Mouse (Mus musculus): ENCODE measurements around the gene Sptlc2. TPM values are rescaled to one million over a fixed set of nuclear protein-coding genes. Genes with fewer than 3 reads are reported as not detected.
A peak's percentile ranks its signal among the peaks of the same experiment; 100 is the strongest.
"Not testable (repeated sequence)": the region's sequence is repeated elsewhere in the genome, so short reads cannot be mapped to it uniquely, and the experiment has no call there.

Gene Sptlc2
- polyA plus RNA-seq, 1 experiment from 2014 or later: 67.6 TPM

GRCm38 (mm10) chr12:87278118-87278730 lies 109.9 kb downstream of the Sptlc2 start:
- no peak overlapping the region for H3K27ac ChIP-seq (ENCODE audit: low read length)
- 19% methylated on average over 6 of the region's 6 CpGs for WGBS
- peaks cover 18% of the 10 kb centered on the region for H3K36me3 ChIP-seq (ENCODE audit: control insufficient read depth, insufficient read depth)
- no peaks in the 10 kb centered on the region for H3K4me1 ChIP-seq (replicated peaks; ENCODE audit: control insufficient read depth, insufficient read depth, low read length)
- H3K9me3 ChIP-seq (ENCODE audit: control insufficient read depth, low read length): no peaks in the 10 kb centered on the region
- no peaks in the 10 kb centered on the region for H3K27me3 ChIP-seq (replicated peaks; ENCODE audit: control insufficient read depth, insufficient read depth, low read length)
- H3K4me2 ChIP-seq (ENCODE audit: low read length): no peak overlapping the region
- no peak overlapping the region for H3K9ac ChIP-seq (replicated peaks; ENCODE audit: low read depth, low read length)
- H3K4me3 ChIP-seq (replicated peaks; ENCODE audit: low read length): no peak overlapping the region
- ATAC-seq: no peak

- WGBS: 88% methylated on average over 4 of the region's 4 CpGs
- not testable (repeated sequence) for H3K27me3 ChIP-seq (replicated peaks; ENCODE audit: control insufficient read depth, insufficient read depth, low read length)
Measured at GRCm38 (mm10) chr12:87277251-87277650, 110.9 kb downstream of the Sptlc2 start.

GRCm38 (mm10) chr12:87274853-87275831 lies 113.0 kb downstream of the Sptlc2 start:
- Histone ChIP-seq H3K27me3 (replicated peaks; ENCODE audit: control insufficient read depth, insufficient read depth, low read length) (no peaks in the 10 kb centered on the region), H3K36me3 (ENCODE audit: control insufficient read depth, insufficient read depth) (peaks cover 35% of the 10 kb centered on the region), H3K4me1 (replicated peaks; ENCODE audit: control insufficient read depth, insufficient read depth, low read length) (no peaks in the 10 kb centered on the region), H3K4me2 (ENCODE audit: low read length) (no peak overlapping the region), H3K9ac (replicated peaks; ENCODE audit: low read depth, low read length) (no peak overlapping the region), H3K9me3 (ENCODE audit: control insufficient read depth, low read length) (no peaks in the 10 kb centered on the region), H3K27ac (ENCODE audit: low read length) (no peak overlapping the region), H3K4me3 (replicated peaks; ENCODE audit: low read length) (no peak overlapping the region)
- no peak for ATAC-seq
- WGBS: 90% methylated on average over 9 of the region's 9 CpGs

More at GRCm38 (mm10) chr12:87277251-87277650, 110.9 kb downstream of the Sptlc2 start:
- H3K4me1 ChIP-seq (replicated peaks; ENCODE audit: control insufficient read depth, insufficient read depth, low read length); H3K4me2 ChIP-seq (ENCODE audit: low read length); H3K27ac ChIP-seq (ENCODE audit: low read length); H3K9me3 ChIP-seq (ENCODE audit: control insufficient read depth, low read length); ATAC-seq; H3K4me3 ChIP-seq (replicated peaks; ENCODE audit: low read length); H3K9ac ChIP-seq (replicated peaks; ENCODE audit: low read depth, low read length): not testable (repeated sequence)
- H3K36me3 ChIP-seq (ENCODE audit: control insufficient read depth, insufficient read depth): peaks cover 22% of the 10 kb centered on the region

GRCm38 (mm10) chr12:87267682-87268081 lies 120.5 kb downstream of the Sptlc2 start:
- Histone ChIP-seq H3K27ac (ENCODE audit: low read length) (no peak overlapping the region), H3K4me1 (replicated peaks; ENCODE audit: control insufficient read depth, insufficient read depth, low read length) (peaks cover 23% of the 10 kb centered on the region), H3K9me3 (ENCODE audit: control insufficient read depth, low read length) (no peaks in the 10 kb centered on the region), H3K4me2 (ENCODE audit: low read length) (peak overlapping the region; percentile 75), H3K9ac (replicated peaks; ENCODE audit: low read depth, low read length) (no peak overlapping the region), H3K27me3 (replicated peaks; ENCODE audit: control insufficient read depth, insufficient read depth, low read length) (no peaks in the 10 kb centered on the region), H3K36me3 (ENCODE audit: control insufficient read depth, insufficient read depth) (peaks cover 23% of the 10 kb centered on the region), H3K4me3 (replicated peaks; ENCODE audit: low read length) (peak overlapping the region; percentile 97)
- no peak for ATAC-seq
- 14% methylated on average over 4 of the region's 4 CpGs for WGBS

GRCm38 (mm10) chr12:87266827-87267603 lies 121.1 kb downstream of the Sptlc2 start:
- WGBS: under 1% methylated on average over 31 of the region's 31 CpGs
- Histone ChIP-seq H3K4me2 (ENCODE audit: low read length) (peak overlapping the region; percentile 75), H3K27ac (ENCODE audit: low read length) (peak overlapping the region; percentile 88), H3K4me1 (replicated peaks; ENCODE audit: control insufficient read depth, insufficient read depth, low read length) (peaks cover 23% of the 10 kb centered on the region), H3K27me3 (replicated peaks; ENCODE audit: control insufficient read depth, insufficient read depth, low read length) (no peaks in the 10 kb centered on the region), H3K4me3 (replicated peaks; ENCODE audit: low read length) (peak overlapping the region; percentile 97), H3K36me3 (ENCODE audit: control insufficient read depth, insufficient read depth) (peaks cover 23% of the 10 kb centered on the region), H3K9ac (replicated peaks; ENCODE audit: low read depth, low read length) (peak overlapping the region; percentile 92), H3K9me3 (ENCODE audit: control insufficient read depth, low read length) (no peaks in the 10 kb centered on the region)
- ATAC-seq: peak; percentile 53

- Histone ChIP-seq H3K9me3 (ENCODE audit: control insufficient read depth, low read length) (no peaks in the 10 kb centered on the region), H3K9ac (replicated peaks; ENCODE audit: low read depth, low read length) (peak within 1 kb of the TSS; percentile 92), H3K36me3 (ENCODE audit: control insufficient read depth, insufficient read depth) (peaks cover 20% of the 10 kb centered on the region), H3K4me1 (replicated peaks; ENCODE audit: control insufficient read depth, insufficient read depth, low read length) (peaks cover 23% of the 10 kb centered on the region), H3K4me3 (replicated peaks; ENCODE audit: low read length) (peak within 1 kb of the TSS; percentile 97), H3K4me2 (ENCODE audit: low read length) (peak within 1 kb of the TSS; percentile 85), H3K27me3 (replicated peaks; ENCODE audit: control insufficient read depth, insufficient read depth, low read length) (no peaks in the 10 kb centered on the region), H3K27ac (ENCODE audit: low read length) (peak within 1 kb of the TSS; percentile 91)
- WGBS: under 1% methylated on average over 31 of the region's 31 CpGs
- peak; percentile 97 for ATAC-seq
Measured at GRCm38 (mm10) chr12:87266108-87266826, 121.9 kb downstream of the Sptlc2 start, which contains the start of the genes Vipas39 and Ahsa1. Vipas39 (minus strand) TSS chr12:87266256. Ahsa1 (plus strand) TSS chr12:87266479.

- peak overlapping the region; percentile 91 for H3K9ac ChIP-seq (replicated peaks; ENCODE audit: low read depth, low read length)
- peaks cover 23% of the 10 kb centered on the region for H3K4me1 ChIP-seq (replicated peaks; ENCODE audit: control insufficient read depth, insufficient read depth, low read length)
- no peak for ATAC-seq
- H3K9me3 ChIP-seq (ENCODE audit: control insufficient read depth, low read length): no peaks in the 10 kb centered on the region
- H3K4me2 ChIP-seq (ENCODE audit: low read length): peak overlapping the region; percentile 85
- H3K4me3 ChIP-seq (replicated peaks; ENCODE audit: low read length): peak overlapping the region; percentile 97
- 23% methylated on average over 11 of the region's 11 CpGs for WGBS
- H3K27me3 ChIP-seq (replicated peaks; ENCODE audit: control insufficient read depth, insufficient read depth, low read length): no peaks in the 10 kb centered on the region
- H3K36me3 ChIP-seq (ENCODE audit: control insufficient read depth, insufficient read depth): peaks cover 17% of the 10 kb centered on the region
- peak overlapping the region; percentile 91 for H3K27ac ChIP-seq (ENCODE audit: low read length)
Measured at GRCm38 (mm10) chr12:87265444-87265843, 122.7 kb downstream of the Sptlc2 start.

GRCm38 (mm10) chr12:87260562-87260961 lies 127.6 kb downstream of the Sptlc2 start:
- Histone ChIP-seq H3K27ac (ENCODE audit: low read length) (no peak overlapping the region), H3K9me3 (ENCODE audit: control insufficient read depth, low read length) (no peaks in the 10 kb centered on the region), H3K4me3 (replicated peaks; ENCODE audit: low read length) (no peak overlapping the region), H3K27me3 (replicated peaks; ENCODE audit: control insufficient read depth, insufficient read depth, low read length) (no peaks in the 10 kb centered on the region), H3K36me3 (ENCODE audit: control insufficient read depth, insufficient read depth) (peaks cover 35% of the 10 kb centered on the region), H3K9ac (replicated peaks; ENCODE audit: low read depth, low read length) (no peak overlapping the region), H3K4me1 (replicated peaks; ENCODE audit: control insufficient read depth, insufficient read depth, low read length) (peaks cover 9% of the 10 kb centered on the region), H3K4me2 (ENCODE audit: low read length) (no peak overlapping the region)
- ATAC-seq: no peak
- WGBS: 96% methylated on average over 8 of the region's 8 CpGs

Measured in forebrain, embryonic 16.5 days (tissue).